Mouse (Mus musculus) stomach, postnatal 0 days (tissue): ENCODE results near the gene Pde11a. TPM values are rescaled to one million over a fixed set of nuclear protein-coding genes. Genes with fewer than 3 reads are reported as not detected.

Source experiments
- ATAC-seq: fragments of 200-750 bp; cut with Nextera tagmentation; 2 replicates; pipeline ENCODE4 v1.8.0; 2017; ENCODE audit not compliant: low FRiP score, low TSS enrichment
- DNase-seq: peaks from one replicate; pipeline ENCODE4 v3.0.0-alpha.2; 2016; ENCODE audit warnings: low spot score
- H3K27ac ChIP-seq: fragments of 300-500 bp; sonication (generic); replicated peaks from 2 replicates; pipeline ENCODE4 v1.5.1; 2014; ENCODE audit warnings: mild to moderate bottlenecking, control low read depth
- H3K27me3 ChIP-seq: fragments of 300-500 bp; sonication (generic); 2 replicates; pipeline ENCODE4 v1.6.1; 2014; ENCODE audit warnings: low read length; ENCODE audit not compliant: control insufficient read depth, insufficient read depth
- H3K36me3 ChIP-seq: fragments of 300-500 bp; sonication (generic); 2 replicates; pipeline ENCODE4 v1.6.1; 2014; ENCODE audit warnings: low read length, mixed read lengths; ENCODE audit not compliant: control insufficient read depth, insufficient read depth
- H3K4me1 ChIP-seq: fragments of 300-500 bp; sonication (generic); replicated peaks from 2 replicates; pipeline ENCODE4 v1.6.1; 2014; ENCODE audit warnings: antibody characterized with exemption; ENCODE audit not compliant: control insufficient read depth, insufficient read depth
- H3K4me2 ChIP-seq: fragments of 300-500 bp; sonication (generic); replicated peaks from 2 replicates; pipeline ENCODE4 v1.6.1; 2014; ENCODE audit warnings: low read depth, mild to moderate bottlenecking, control low read depth, moderate library complexity
- H3K4me3 ChIP-seq: fragments of 300-500 bp; sonication (generic); 2 replicates; pipeline ENCODE4 v1.5.1; 2014; ENCODE audit warnings: low read depth, low read length, control low read depth
- H3K9ac ChIP-seq: fragments of 300-500 bp; sonication (generic); 2 replicates; pipeline ENCODE4 v1.6.1; 2014; ENCODE audit warnings: mild to moderate bottlenecking, low read length, control low read depth, mixed read lengths
- H3K9me3 ChIP-seq: fragments of 300-500 bp; sonication (generic); 2 replicates; pipeline ENCODE4 v1.6.1; 2016; ENCODE audit warnings: low read length; ENCODE audit not compliant: control insufficient read depth
- CTCF ChIP-seq: IDR thresholded peaks from 2 replicates; pipeline ENCODE4 v1.5.1; 2016; ENCODE audit warnings: antibody characterized with exemption, low read depth, mild to moderate bottlenecking, moderate library complexity
- EP300 ChIP-seq: optimal IDR thresholded peaks from 2 replicates; pipeline ENCODE3; 2016; ENCODE audit warnings: antibody characterized with exemption
- WGBS: fragments of 180-500 bp; shearing (Covaris S2); extraction: QIAGEN DNeasy Blood & Tissue Kit; methylation state at CpG from one replicate; pipeline ENCODE4 v1.1.7; 2014; 5-methylcytosine and 5-hydroxymethylcytosine counted together
- polyA plus RNA-seq: library from polyadenylated mRNA; unstranded; fragments of >200 nt; fragmentation: Nextera tagmentation; extraction: Ambion mirVana; gene quantifications from 2 replicates; pipeline ENCODE4 v1.2.1, GENCODE M21; 2015

Gene Pde11a
- polyA plus RNA-seq = 0.07 and 0.12 TPM in 2 replicates

GRCm38 (mm10) chr2:76338215-76339156 lies at the start of gene Pde11a:
TSS of gene Pde11a (minus strand) at chr2:76338774.
- DNase-seq (peak; percentile 71), ATAC-seq (peak; percentile 90)
- WGBS = 16% methylated on average over 41 of the region's 41 CpGs
- Histone ChIP-seq H3K27ac (no peak within 1 kb of the TSS), H3K27me3 (no peaks in the 10 kb centered on the region), H3K9me3 (no peaks in the 10 kb centered on the region), H3K9ac (peak within 1 kb of the TSS; percentile 41; the same call in 1 of the 2 replicates), H3K36me3 (no peaks in the 10 kb centered on the region), H3K4me3 (peak within 1 kb of the TSS; percentile 45), H3K4me1 (no peaks in the 10 kb centered on the region), H3K4me2 (peak within 1 kb of the TSS; percentile 86)
- TF ChIP-seq CTCF = no peak
- TF ChIP-seq EP300 = no peak

GRCm38 (mm10) chr2:76386531-76386930 lies 48.0 kb upstream of the Pde11a start:
- TF ChIP-seq CTCF (no peak), EP300 (no peak)
- Histone ChIP-seq H3K4me3 (no peak overlapping the region), H3K4me1 (no peaks in the 10 kb centered on the region), H3K27ac (no peak overlapping the region), H3K9me3 (no peaks in the 10 kb centered on the region), H3K36me3 (peaks cover 3% of the 10 kb centered on the region; the same call in 1 of the 2 replicates), H3K9ac (no peak overlapping the region), H3K27me3 (no peaks in the 10 kb centered on the region), H3K4me2 (no peak overlapping the region)
- no peak for DNase-seq
- ATAC-seq = no peak

- DNase-seq (no peak), ATAC-seq (no peak)
- TF ChIP-seq EP300 (no peak), CTCF (no peak)
- H3K27ac ChIP-seq = no peak overlapping the region
- H3K9ac ChIP-seq = no peak overlapping the region
- H3K4me2 ChIP-seq = no peak overlapping the region
- H3K9me3 ChIP-seq = no peaks in the 10 kb centered on the region
- peaks cover 30% of the 10 kb centered on the region for H3K36me3 ChIP-seq
- no peak overlapping the region for H3K4me3 ChIP-seq
- H3K27me3 ChIP-seq = no peaks in the 10 kb centered on the region
- WGBS = 95% methylated on average over 19 of the region's 19 CpGs
- no peaks in the 10 kb centered on the region for H3K4me1 ChIP-seq
Observed at GRCm38 (mm10) chr2:76378646-76379045, 40.1 kb upstream of the Pde11a start.

DNA sequence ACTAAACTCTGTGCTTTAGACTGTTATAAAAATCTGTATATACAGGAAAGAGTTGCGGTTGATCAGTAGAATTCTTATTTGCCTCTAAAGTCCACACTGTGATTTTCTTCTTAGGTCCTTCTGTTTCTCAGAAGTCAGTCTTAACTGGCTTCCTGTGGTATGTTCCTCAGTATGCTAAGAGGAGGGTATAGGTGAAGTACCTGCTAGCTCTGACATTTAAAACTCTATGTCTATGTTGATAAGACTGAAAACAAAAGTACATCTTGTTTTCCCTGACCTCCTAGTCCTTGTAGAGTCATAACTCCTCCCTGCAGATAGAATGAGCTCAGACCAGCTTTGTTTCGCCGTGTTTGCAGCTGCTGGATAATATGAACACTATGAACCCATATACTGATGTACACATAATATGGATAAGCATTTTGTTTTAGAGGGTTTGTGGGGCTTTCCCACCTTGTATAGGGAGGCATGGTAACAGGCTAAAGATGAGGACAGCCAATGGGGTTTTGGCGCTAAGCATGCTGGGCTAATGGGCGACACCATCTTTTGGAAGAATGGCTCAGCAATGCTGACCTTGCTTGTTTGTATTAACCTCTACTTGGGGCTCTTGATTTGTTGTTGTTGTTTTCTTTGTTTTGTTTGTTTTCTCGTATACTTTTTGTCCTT lies 36.1 kb upstream of the Pde11a start:
- peaks cover 22% of the 10 kb centered on the region for H3K36me3 ChIP-seq
- WGBS = 88% methylated on average over 6 of the region's 6 CpGs
- no peak overlapping the region for H3K4me2 ChIP-seq
- H3K4me1 ChIP-seq = peaks cover 2% of the 10 kb centered on the region; the same call in 1 of the 2 replicates
- H3K4me3 ChIP-seq = no peak overlapping the region
- H3K27ac ChIP-seq = no peak overlapping the region
- H3K9me3 ChIP-seq = no peaks in the 10 kb centered on the region
- no peaks in the 10 kb centered on the region for H3K27me3 ChIP-seq
- no peak for ATAC-seq
- no peak for DNase-seq
- H3K9ac ChIP-seq = no peak overlapping the region
- TF ChIP-seq CTCF (no peak), EP300 (no peak)

DNA sequence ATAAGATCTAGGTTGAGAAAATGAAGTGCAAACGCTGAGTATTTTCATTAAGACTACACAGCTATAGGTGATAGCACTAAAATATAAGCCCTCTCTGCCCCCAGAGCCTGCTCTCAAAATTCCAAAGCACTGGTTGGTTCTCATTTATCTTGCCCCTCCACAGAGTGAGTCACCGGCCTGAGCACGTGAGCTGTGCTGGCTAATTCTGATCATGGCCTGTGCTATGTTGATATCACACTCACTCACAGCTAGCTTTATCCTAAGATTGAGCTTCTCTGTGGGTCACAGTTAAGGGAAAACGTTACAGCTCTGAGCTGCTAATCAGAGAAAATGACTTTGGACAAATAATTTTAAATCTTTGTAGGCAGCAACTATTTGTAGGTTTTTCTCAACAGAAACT lies 33.7 kb upstream of the Pde11a start:
- Histone ChIP-seq H3K36me3 (peaks cover 11% of the 10 kb centered on the region; the same call in 1 of the 2 replicates), H3K4me2 (no peak overlapping the region), H3K27ac (no peak overlapping the region), H3K27me3 (no peaks in the 10 kb centered on the region), H3K4me1 (peaks cover 2% of the 10 kb centered on the region; the same call in 1 of the 2 replicates), H3K9ac (no peak overlapping the region), H3K4me3 (no peak overlapping the region), H3K9me3 (no peaks in the 10 kb centered on the region)
- DNase-seq (peak; percentile 22), ATAC-seq (no peak)
- TF ChIP-seq CTCF = no peak
- TF ChIP-seq EP300 = no peak
- WGBS = 63% methylated on average over 4 of the region's 4 CpGs

DNA sequence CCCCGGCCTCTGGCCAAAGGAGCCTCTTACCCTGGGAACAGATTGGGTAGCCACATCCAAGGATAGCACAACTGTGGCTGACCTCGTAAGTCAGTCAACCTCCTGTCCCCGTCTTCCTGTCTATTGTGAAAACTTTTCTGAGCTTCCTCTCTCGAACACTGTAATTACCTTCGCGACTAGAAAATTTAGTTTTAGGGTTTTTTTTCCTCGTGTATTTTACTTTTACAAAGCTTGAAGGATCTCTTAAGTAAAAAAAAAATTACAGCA lies 32.0 kb upstream of the Pde11a start:
- Histone ChIP-seq H3K9me3 (no peaks in the 10 kb centered on the region), H3K27me3 (no peaks in the 10 kb centered on the region), H3K4me1 (peaks cover 2% of the 10 kb centered on the region; the same call in 1 of the 2 replicates), H3K4me3 (peak overlapping the region; percentile 70), H3K9ac (peak overlapping the region; percentile 70), H3K4me2 (peak overlapping the region; percentile 96), H3K27ac (no peak overlapping the region), H3K36me3 (peaks cover 9% of the 10 kb centered on the region; the same call in 1 of the 2 replicates)
- WGBS = 3% methylated on average over 7 of the region's 7 CpGs
- TF ChIP-seq EP300 = no peak
- no peak for TF ChIP-seq CTCF
- ATAC-seq (no peak), DNase-seq (no peak)
